Mouse (Mus musculus) natural killer cell, adult 2 months (primary cell): ENCODE measurements around the gene Pphln1.
A peak's percentile ranks its signal among the peaks of the same experiment; 100 is the strongest.
"Not testable (repeated sequence)": the region's sequence is repeated elsewhere in the genome, so short reads cannot be mapped to it uniquely, and the experiment has no call there.

Experiments used
- DNase-seq, 2 experiments: peaks; one replicate each; pipeline ENCODE4 v3.0.0; 2022; ENCODE audit warnings: low spot score in 2 of 2

Pphln1 gene

GRCm38 (mm10) chr15:93397826-93398698 lies at the start of gene Pphln1, which contains the start of gene Zcrb1:
Gene Pphln1 (plus strand): TSS chr15:93398350.
Gene Zcrb1 (minus strand): TSS chr15:93398334.
- DNase-seq = peak; percentile 73 to 84

- DNase-seq = no peak
Observed at GRCm38 (mm10) chr15:93358346-93359095, 39.6 kb upstream of the Pphln1 start.

- no peak for DNase-seq
Observed at GRCm38 (mm10) chr15:93365561-93365960, 32.6 kb upstream of the Pphln1 start.

GRCm38 (mm10) chr15:93368558-93368957 lies 29.6 kb upstream of the Pphln1 start:
- no peak for DNase-seq

GRCm38 (mm10) chr15:93371838-93372237 lies 26.3 kb upstream of the Pphln1 start:
- DNase-seq = no peak

GRCm38 (mm10) chr15:93372525-93373119 lies 25.5 kb upstream of the Pphln1 start:
- DNase-seq = not testable (repeated sequence)

GRCm38 (mm10) chr15:93375696-93376095 lies 22.5 kb upstream of the Pphln1 start:
- DNase-seq = no peak

GRCm38 (mm10) chr15:93379177-93379576 lies 19.0 kb upstream of the Pphln1 start:
- DNase-seq = peak in 1 of 2 experiments; percentile 17

- no peak for DNase-seq
Observed at GRCm38 (mm10) chr15:93381337-93381736, 16.8 kb upstream of the Pphln1 start.

GRCm38 (mm10) chr15:93397269-93397668 lies 881 bp upstream of the Pphln1 start:
- DNase-seq = no peak

- no peak for DNase-seq
Observed at GRCm38 (mm10) chr15:93398699-93399540, 770 bp downstream of the Pphln1 start.

GRCm38 (mm10) chr15:93401446-93401845 lies 3.3 kb downstream of the Pphln1 start:
- DNase-seq = no peak

GRCm38 (mm10) chr15:93402730-93403129 lies 4.6 kb downstream of the Pphln1 start:
- no peak for DNase-seq

GRCm38 (mm10) chr15:93404849-93405248 lies 6.7 kb downstream of the Pphln1 start:
- DNase-seq = no peak

- no peak for DNase-seq
Observed at GRCm38 (mm10) chr15:93405446-93405986, 7.4 kb downstream of the Pphln1 start.

- no peak for DNase-seq
Observed at GRCm38 (mm10) chr15:93406492-93406891, 8.3 kb downstream of the Pphln1 start.

GRCm38 (mm10) chr15:93412445-93412844 lies 14.3 kb downstream of the Pphln1 start:
- DNase-seq = no peak

- no peak for DNase-seq
Observed at GRCm38 (mm10) chr15:93414456-93414855, 16.3 kb downstream of the Pphln1 start.

GRCm38 (mm10) chr15:93416300-93416699 lies 18.1 kb downstream of the Pphln1 start:
- no peak for DNase-seq

- DNase-seq = no peak
Observed at GRCm38 (mm10) chr15:93420596-93420995, 22.4 kb downstream of the Pphln1 start.

- DNase-seq = no peak
Observed at GRCm38 (mm10) chr15:93422537-93422936, 24.4 kb downstream of the Pphln1 start.
